Mouse (Mus musculus) MEL (cell line): ENCODE results near the gene Erbin. TPM values are rescaled to one million over a fixed set of nuclear protein-coding genes. Genes with fewer than 3 reads are reported as not detected.
A peak's percentile ranks its signal among the peaks of the same experiment; 100 is the strongest.

Experiments
- DNase-seq: peaks from one replicate; pipeline ENCODE4 v3.0.0; 2011; ENCODE audit warnings: low read depth, low spot score
- H3K27ac ChIP-seq: 2 replicates; pipeline ENCODE4 v1.5.1; 2012; ENCODE audit warnings: low read depth, mild to moderate bottlenecking, control low read depth, low read length, moderate library complexity; ENCODE audit not compliant: control insufficient read depth
- H3K27me3 ChIP-seq, 2 experiments: fragments of 150-350 bp in 1 of 2; sonication (generic) in 1 of 2; 2 replicates each; pipeline ENCODE4 v1.6.1; 2012; ENCODE audit warnings: low read length in 2 of 2, mild to moderate bottlenecking in 2 of 2, improper control_type of control experiment in 1 of 2, moderate library complexity in 1 of 2; ENCODE audit not compliant: insufficient read depth in 2 of 2, control insufficient read depth in 1 of 2
- H3K36me3 ChIP-seq, 2 experiments: 2 replicates each; pipeline ENCODE4 v1.6.1; 2012 to 2014; ENCODE audit warnings: low read length in 2 of 2, improper control_type of control experiment in 1 of 2, inconsistent platforms in 1 of 2, mild to moderate bottlenecking in 1 of 2; ENCODE audit not compliant: insufficient read depth in 2 of 2, control insufficient read depth in 1 of 2
- H3K4me1 ChIP-seq, 2 experiments: fragments of 150-350 bp in 1 of 2; sonication (generic) in 1 of 2; 2 replicates each; pipeline ENCODE4 v1.6.1; 2012; ENCODE audit warnings: low read length in 2 of 2, improper control_type of control experiment in 1 of 2, mild to moderate bottlenecking in 1 of 2; ENCODE audit not compliant: insufficient read depth in 2 of 2, control insufficient read depth in 1 of 2
- H3K4me3 ChIP-seq, 2 experiments: fragments of 150-350 bp in 1 of 2; sonication (generic) in 1 of 2; 2 replicates each; pipeline ENCODE4 v1.5.1; 2012; ENCODE audit warnings: low read depth in 2 of 2, low read length in 2 of 2, mild to moderate bottlenecking in 2 of 2, moderate library complexity in 2 of 2, control low read depth in 1 of 2, improper control_type of control experiment in 1 of 2; ENCODE audit not compliant: control insufficient read depth in 1 of 2, insufficient read depth in 1 of 2
- H3K79me2 ChIP-seq: 2 replicates; pipeline ENCODE4 v1.6.1; 2012; ENCODE audit warnings: mild to moderate bottlenecking, low read length, moderate library complexity; ENCODE audit not compliant: control insufficient read depth, poor library complexity, insufficient read depth
- H3K9ac ChIP-seq: 2 replicates; pipeline ENCODE4 v1.6.1; 2012; ENCODE audit warnings: low read depth, mild to moderate bottlenecking, control low read depth, low read length, moderate library complexity; ENCODE audit not compliant: control insufficient read depth, poor library complexity, severe bottlenecking
- H3K9me3 ChIP-seq: fragments of 150-350 bp; sonication (generic); replicated peaks from 2 replicates; pipeline ENCODE4 v1.6.1; 2012; ENCODE audit warnings: mild to moderate bottlenecking, low read length, improper control_type of control experiment, moderate library complexity; ENCODE audit not compliant: insufficient read depth
- CHD2 ChIP-seq: IDR thresholded peaks from 2 replicates; pipeline ENCODE4 v1.6.1; 2011; ENCODE audit warnings: low read length, improper control_type of control experiment
- CTCF ChIP-seq, 3 experiments: IDR thresholded peaks in 2 of 3; conservative IDR thresholded peaks in 1 of 3; 2 replicates each; pipeline ENCODE4 v1.5.1; 2011 to 2012; ENCODE audit warnings: low read length in 3 of 3, low read depth in 2 of 3, mild to moderate bottlenecking in 2 of 3, improper control_type of control experiment in 1 of 3, inconsistent platforms in 1 of 3, mixed read lengths in 1 of 3, moderate library complexity in 1 of 3; ENCODE audit not compliant: control insufficient read depth in 1 of 3, insufficient read depth in 1 of 3, poor library complexity in 1 of 3, severe bottlenecking in 1 of 3
- E2F4 ChIP-seq: IDR thresholded peaks from 2 replicates; pipeline ENCODE4 v1.6.1; 2011; ENCODE audit warnings: low read depth, low read length, improper control_type of control experiment, borderline replicate concordance
- ETS1 ChIP-seq: IDR thresholded peaks from 2 replicates; pipeline ENCODE4 v1.6.1; 2012; ENCODE audit warnings: low read depth, mild to moderate bottlenecking, inconsistent platforms, low read length, improper control_type of control experiment, moderate library complexity
- GATA1 ChIP-seq: IDR thresholded peaks from 2 replicates; pipeline ENCODE4 v1.6.1; 2011; ENCODE audit warnings: low read depth, low read length, improper control_type of control experiment
- HCFC1 ChIP-seq: IDR thresholded peaks from 2 replicates; pipeline ENCODE4 v1.6.1; 2012; ENCODE audit warnings: low read depth, mild to moderate bottlenecking, inconsistent platforms, low read length, improper control_type of control experiment, moderate library complexity
- MXI1 ChIP-seq: IDR thresholded peaks from 2 replicates; pipeline ENCODE4 v1.6.1; 2011; ENCODE audit warnings: mild to moderate bottlenecking, low read depth, low read length, improper control_type of control experiment
- NELFE ChIP-seq: IDR thresholded peaks from 2 replicates; pipeline ENCODE4 v1.6.1; 2011; ENCODE audit warnings: low read depth, low read length, improper control_type of control experiment
- NRF1 ChIP-seq: IDR thresholded peaks from 2 replicates; pipeline ENCODE4 v1.6.1; 2014; ENCODE audit warnings: low read depth, mild to moderate bottlenecking, inconsistent platforms, low read length, improper control_type of control experiment, moderate library complexity; ENCODE audit not compliant: poor library complexity, insufficient read depth, severe bottlenecking
- RAD21 ChIP-seq: IDR thresholded peaks from 2 replicates; pipeline ENCODE4 v1.6.1; 2011; ENCODE audit warnings: mild to moderate bottlenecking, low read depth, low read length, improper control_type of control experiment
- SIN3A ChIP-seq: IDR thresholded peaks from 2 replicates; pipeline ENCODE4 v1.6.1; 2012; ENCODE audit warnings: low read length, improper control_type of control experiment, inconsistent platforms
- SMC3 ChIP-seq: IDR thresholded peaks from 2 replicates; pipeline ENCODE4 v1.6.1; 2011; ENCODE audit warnings: low read depth, low read length, improper control_type of control experiment
- TAL1 ChIP-seq: IDR thresholded peaks from 2 replicates; pipeline ENCODE4 v1.6.1; 2012; ENCODE audit warnings: mild to moderate bottlenecking, inconsistent platforms, low read length, moderate library complexity, mixed read lengths
- TBP ChIP-seq: IDR thresholded peaks from 2 replicates; pipeline ENCODE4 v1.8.0; 2011; ENCODE audit warnings: low read depth, low read length, improper control_type of control experiment
- UBTF ChIP-seq: IDR thresholded peaks from 2 replicates; pipeline ENCODE4 v1.6.1; 2012; ENCODE audit warnings: low read depth, mild to moderate bottlenecking, inconsistent platforms, low read length, improper control_type of control experiment, moderate library complexity, borderline replicate concordance; ENCODE audit not compliant: insufficient read depth
- ZC3H11A ChIP-seq: IDR thresholded peaks from 2 replicates; pipeline ENCODE4 v1.6.1; 2012; ENCODE audit warnings: low read depth, mild to moderate bottlenecking, inconsistent platforms, low read length, improper control_type of control experiment
- ZMIZ1 ChIP-seq: IDR thresholded peaks from 2 replicates; pipeline ENCODE4 v1.6.1; 2012; ENCODE audit warnings: low read depth, mild to moderate bottlenecking, inconsistent platforms, low read length, improper control_type of control experiment, moderate library complexity
- ZNF384 ChIP-seq: IDR thresholded peaks from 2 replicates; pipeline ENCODE4 v1.6.1; 2012; ENCODE audit warnings: low read depth, mild to moderate bottlenecking, inconsistent platforms, low read length, improper control_type of control experiment
- polyA plus RNA-seq, 2 experiments: library from polyadenylated mRNA; stranded (reverse) in 1 of 2; unstranded in 1 of 2; fragments of >175 nt in 1 of 2; fragments of >200 nt in 1 of 2; gene quantifications; 2 replicates each; pipeline versions ENCODE4 v1.2.1 to v1.2.4; 2012; ENCODE audit warnings: low replicate concordance in 2 of 2, low read depth in 1 of 2; ENCODE audit not compliant: insufficient read length in 2 of 2, insufficient read depth in 1 of 2, missing spikeins in 1 of 2
- total RNA-seq: library from RNA; depleted of rRNA; stranded (reverse); fragments of 300-350 nt; gene quantifications from 2 replicates; pipeline ENCODE4 v1.2.3, GENCODE M21; 2012

The Erbin gene
- total and polyA plus RNA-seq, 3 experiments, result 15.2 to 18.6 TPM; not detected in 1

DNA sequence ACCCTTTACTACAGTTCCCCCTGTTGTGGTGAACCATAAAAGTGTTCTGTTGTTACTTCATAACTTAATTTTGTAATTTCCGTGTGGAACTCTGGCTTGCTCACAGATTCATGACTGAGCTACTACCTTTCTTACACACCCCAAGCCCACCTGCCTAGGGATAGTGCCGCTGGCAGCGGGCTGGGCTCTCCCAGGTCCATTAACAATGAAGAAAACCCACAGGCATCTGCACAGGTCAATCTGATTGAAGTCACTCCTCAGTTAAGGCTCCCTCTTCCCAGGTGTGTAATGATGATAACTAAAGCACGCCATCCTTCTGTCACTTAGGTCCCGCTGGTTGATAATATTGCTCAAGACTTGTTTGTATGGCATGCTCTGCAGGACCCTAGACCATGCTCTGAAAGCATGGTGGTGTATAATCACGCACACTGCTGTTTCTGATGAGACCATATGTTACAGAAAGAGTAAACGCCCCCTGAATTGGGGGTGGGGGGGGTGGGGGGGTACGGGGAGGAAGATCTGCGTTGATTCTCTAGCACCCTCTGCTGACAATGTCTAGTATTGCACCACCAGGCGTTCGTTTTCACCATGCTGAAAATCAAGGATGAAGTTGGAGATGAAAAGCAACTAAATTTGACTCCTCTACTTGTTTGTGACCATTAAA, 140.3 kb downstream of the Erbin start:
- Histone ChIP-seq H3K36me3 (peaks cover 0 to 3% of the 10 kb centered on the region in 2 experiments; a peak in 1 of 4 replicates), H3K79me2 (no peaks in the 10 kb centered on the region), H3K9ac (no peak overlapping the region), H3K4me3 (no peak overlapping the region), H3K27me3 (no peaks in the 10 kb centered on the region), H3K9me3 (no peaks in the 10 kb centered on the region), H3K27ac (no peak overlapping the region)
- peak; percentile 59 for DNase-seq
- TF ChIP-seq TBP (no peak), CTCF (IDR thresholded peaks at IDR 0.05 in 2 of 3, conservative IDR thresholded peaks at IDR 0.05 in 1 of 3; ENCODE audit: control insufficient read depth in 1 of 3, insufficient read depth in 1 of 3, low read depth in 2 of 3, low read length in 3 of 3, poor library complexity in 1 of 3, severe bottlenecking in 1 of 3) (peak; percentile 59 to 72 (median 64)), HCFC1 (no peak), SMC3 (peak; percentile 47), ZC3H11A (peak; percentile 46), RAD21 (peak; percentile 43)
- TF ChIP-seq, all 39 proteins: peak for 4
- H3K4me1 ChIP-seq, result no peaks in the 10 kb centered on the region

- no peak for DNase-seq
- H3K4me1 ChIP-seq, result peaks cover 4% of the 10 kb centered on the region in 2 experiments
- H3K4me3 ChIP-seq, result no peak overlapping the region
- peaks cover 0 to 13% of the 10 kb centered on the region in 2 experiments; a peak in 3 of 4 replicates for H3K36me3 ChIP-seq
- H3K9me3 ChIP-seq, result no peaks in the 10 kb centered on the region
- no peak for TF ChIP-seq NELFE
- TF ChIP-seq ETS1, result no peak
- no peak for TF ChIP-seq RAD21
- no peak for TF ChIP-seq ZMIZ1
- TF ChIP-seq MXI1, result no peak
- no peak for TF ChIP-seq CHD2
- no peak for TF ChIP-seq ZNF384
- TF ChIP-seq HCFC1, result no peak
- TF ChIP-seq GATA1, result no peak
- TF ChIP-seq UBTF, result no peak
- TF ChIP-seq SMC3, result no peak
- no peak for TF ChIP-seq TBP
- TF ChIP-seq TAL1, result no peak
- no peak for TF ChIP-seq NRF1
- no peak for TF ChIP-seq SIN3A
- TF ChIP-seq ZC3H11A, result no peak
- no peak for TF ChIP-seq E2F4
- H3K9ac ChIP-seq, result no peak overlapping the region
- H3K27ac ChIP-seq, result no peak overlapping the region
- peaks cover 18% of the 10 kb centered on the region for H3K79me2 ChIP-seq
- no peaks in the 10 kb centered on the region for H3K27me3 ChIP-seq
Observed at GRCm38 (mm10) chr13:103777126-103777525, 143.2 kb downstream of the Erbin start.
